Mouse (Mus musculus): ENCODE measurements around the gene Cep295nl. TPM values are rescaled to one million over a fixed set of nuclear protein-coding genes. Genes with fewer than 3 reads are reported as not detected.

The Cep295nl gene
- polyA plus RNA-seq, 1 experiment from 2014 or later, result 0.15 TPM

- WGBS, result 10% methylated on average over 8 of the region's 8 CpGs
- peaks cover 6% of the 10 kb centered on the region for H3K4me1 ChIP-seq (ENCODE audit: control insufficient read depth, insufficient read depth, low read length)
- H3K9ac ChIP-seq (ENCODE audit: low read depth, low read length), result peak overlapping the region; percentile 43
- H3K27me3 ChIP-seq (ENCODE audit: control insufficient read depth, insufficient read depth, low read depth, low read length), result no peaks in the 10 kb centered on the region
- H3K9me3 ChIP-seq (replicated peaks; ENCODE audit: control insufficient read depth, low read length, poor library complexity, severe bottlenecking), result no peaks in the 10 kb centered on the region
- H3K27ac ChIP-seq (ENCODE audit: low read length), result peak overlapping the region; percentile 29; the same call in 1 of the 2 replicates
- H3K36me3 ChIP-seq (ENCODE audit: control insufficient read depth, insufficient read depth, low read length), result no peaks in the 10 kb centered on the region
- H3K4me2 ChIP-seq (ENCODE audit: low read length), result no peak overlapping the region
- peak; percentile 68 for ATAC-seq
- H3K4me3 ChIP-seq (ENCODE audit: low read depth, low read length), result no peak overlapping the region
Observed at GRCm38 (mm10) chr11:118362971-118363518, 20.7 kb upstream of the Cep295nl start.

GRCm38 (mm10) chr11:118362501-118362900 lies 20.2 kb upstream of the Cep295nl start:
- H3K4me1 ChIP-seq (ENCODE audit: control insufficient read depth, insufficient read depth, low read length), result peaks cover 6% of the 10 kb centered on the region
- no peak overlapping the region for H3K4me3 ChIP-seq (ENCODE audit: low read depth, low read length)
- no peak overlapping the region; the same call in 1 of the 2 replicates for H3K9ac ChIP-seq (ENCODE audit: low read depth, low read length)
- no peaks in the 10 kb centered on the region for H3K27me3 ChIP-seq (ENCODE audit: control insufficient read depth, insufficient read depth, low read depth, low read length)
- ATAC-seq, result no peak
- no peak overlapping the region for H3K27ac ChIP-seq (ENCODE audit: low read length)
- H3K36me3 ChIP-seq (ENCODE audit: control insufficient read depth, insufficient read depth, low read length), result no peaks in the 10 kb centered on the region
- 60% methylated on average over 1 of the region's 1 CpGs for WGBS
- H3K9me3 ChIP-seq (replicated peaks; ENCODE audit: control insufficient read depth, low read length, poor library complexity, severe bottlenecking), result no peaks in the 10 kb centered on the region
- H3K4me2 ChIP-seq (ENCODE audit: low read length), result no peak overlapping the region

- no peak overlapping the region for H3K9ac ChIP-seq (ENCODE audit: low read depth, low read length)
- WGBS, result 82% methylated on average over 10 of the region's 10 CpGs
- no peak for ATAC-seq
Observed at GRCm38 (mm10) chr11:118360907-118361341, 18.6 kb upstream of the Cep295nl start.

GRCm38 (mm10) chr11:118360491-118360890 lies 18.2 kb upstream of the Cep295nl start:
- H3K9me3 ChIP-seq (replicated peaks; ENCODE audit: control insufficient read depth, low read length, poor library complexity, severe bottlenecking), result no peaks in the 10 kb centered on the region
- no peak overlapping the region for H3K4me3 ChIP-seq (ENCODE audit: low read depth, low read length)
- WGBS, result 86% methylated on average over 7 of the region's 7 CpGs
- H3K4me2 ChIP-seq (ENCODE audit: low read length), result no peak overlapping the region
- no peaks in the 10 kb centered on the region for H3K27me3 ChIP-seq (ENCODE audit: control insufficient read depth, insufficient read depth, low read depth, low read length)
- H3K27ac ChIP-seq (ENCODE audit: low read length), result no peak overlapping the region
- H3K36me3 ChIP-seq (ENCODE audit: control insufficient read depth, insufficient read depth, low read length), result no peaks in the 10 kb centered on the region
- ATAC-seq, result no peak
- H3K9ac ChIP-seq (ENCODE audit: low read depth, low read length), result no peak overlapping the region
- peaks cover 9% of the 10 kb centered on the region for H3K4me1 ChIP-seq (ENCODE audit: control insufficient read depth, insufficient read depth, low read length)

More at GRCm38 (mm10) chr11:118360907-118361341, 18.6 kb upstream of the Cep295nl start:
- Histone ChIP-seq H3K36me3 (ENCODE audit: control insufficient read depth, insufficient read depth, low read length) (no peaks in the 10 kb centered on the region), H3K4me2 (ENCODE audit: low read length) (no peak overlapping the region), H3K4me3 (ENCODE audit: low read depth, low read length) (no peak overlapping the region), H3K27ac (ENCODE audit: low read length) (no peak overlapping the region), H3K27me3 (ENCODE audit: control insufficient read depth, insufficient read depth, low read depth, low read length) (no peaks in the 10 kb centered on the region), H3K9me3 (replicated peaks; ENCODE audit: control insufficient read depth, low read length, poor library complexity, severe bottlenecking) (no peaks in the 10 kb centered on the region), H3K4me1 (ENCODE audit: control insufficient read depth, insufficient read depth, low read length) (peaks cover 6% of the 10 kb centered on the region)

GRCm38 (mm10) chr11:118355640-118356039 lies 13.3 kb upstream of the Cep295nl start, which contains the start of gene Timp2:
Gene Timp2 (minus strand): TSS chr11:118355740.
- Histone ChIP-seq H3K4me3 (ENCODE audit: low read depth, low read length) (peak within 1 kb of the TSS; percentile 77), H3K9me3 (replicated peaks; ENCODE audit: control insufficient read depth, low read length, poor library complexity, severe bottlenecking) (no peaks in the 10 kb centered on the region), H3K4me2 (ENCODE audit: low read length) (peak within 1 kb of the TSS; percentile 87), H3K27me3 (ENCODE audit: control insufficient read depth, insufficient read depth, low read depth, low read length) (no peaks in the 10 kb centered on the region), H3K36me3 (ENCODE audit: control insufficient read depth, insufficient read depth, low read length) (no peaks in the 10 kb centered on the region), H3K9ac (ENCODE audit: low read depth, low read length) (peak within 1 kb of the TSS; percentile 94), H3K27ac (ENCODE audit: low read length) (peak within 1 kb of the TSS; percentile 90), H3K4me1 (ENCODE audit: control insufficient read depth, insufficient read depth, low read length) (peaks cover 20% of the 10 kb centered on the region)
- ATAC-seq, result 0 out of 2 replicates have a peak, but pooled peaks have one; percentile 1
- 29% methylated on average over 6 of the region's 6 CpGs for whole genome bisulfite sequencing

- peak; percentile 95 for ATAC-seq
- Histone ChIP-seq H3K4me1 (ENCODE audit: control insufficient read depth, insufficient read depth, low read length) (peaks cover 20% of the 10 kb centered on the region), H3K4me2 (ENCODE audit: low read length) (peak overlapping the region; percentile 87), H3K27ac (ENCODE audit: low read length) (peak overlapping the region; percentile 90), H3K9ac (ENCODE audit: low read depth, low read length) (peak overlapping the region; percentile 94), H3K9me3 (replicated peaks; ENCODE audit: control insufficient read depth, low read length, poor library complexity, severe bottlenecking) (no peaks in the 10 kb centered on the region), H3K27me3 (ENCODE audit: control insufficient read depth, insufficient read depth, low read depth, low read length) (no peaks in the 10 kb centered on the region), H3K4me3 (ENCODE audit: low read depth, low read length) (peak overlapping the region; percentile 77), H3K36me3 (ENCODE audit: control insufficient read depth, insufficient read depth, low read length) (no peaks in the 10 kb centered on the region)
- 1% methylated on average over 30 of the region's 43 CpGs for WGBS
Observed at GRCm38 (mm10) chr11:118355205-118355604, 12.9 kb upstream of the Cep295nl start.

GRCm38 (mm10) chr11:118354636-118355191 lies 12.4 kb upstream of the Cep295nl start:
- WGBS, result under 1% methylated on average over 42 of the region's 47 CpGs
- ATAC-seq, result peak; percentile 59
- H3K36me3 ChIP-seq (ENCODE audit: control insufficient read depth, insufficient read depth, low read length), result no peaks in the 10 kb centered on the region
- peak overlapping the region; percentile 90 for H3K27ac ChIP-seq (ENCODE audit: low read length)
- no peaks in the 10 kb centered on the region for H3K9me3 ChIP-seq (replicated peaks; ENCODE audit: control insufficient read depth, low read length, poor library complexity, severe bottlenecking)
- no peaks in the 10 kb centered on the region for H3K27me3 ChIP-seq (ENCODE audit: control insufficient read depth, insufficient read depth, low read depth, low read length)
- peak overlapping the region; percentile 87 for H3K4me2 ChIP-seq (ENCODE audit: low read length)
- peak overlapping the region; percentile 77 for H3K4me3 ChIP-seq (ENCODE audit: low read depth, low read length)
- peaks cover 20% of the 10 kb centered on the region for H3K4me1 ChIP-seq (ENCODE audit: control insufficient read depth, insufficient read depth, low read length)
- peak overlapping the region; percentile 94 for H3K9ac ChIP-seq (ENCODE audit: low read depth, low read length)

- Histone ChIP-seq H3K27me3 (ENCODE audit: control insufficient read depth, insufficient read depth, low read depth, low read length) (no peaks in the 10 kb centered on the region), H3K9ac (ENCODE audit: low read depth, low read length) (no peak overlapping the region), H3K4me3 (ENCODE audit: low read depth, low read length) (no peak overlapping the region), H3K27ac (ENCODE audit: low read length) (no peak overlapping the region), H3K4me1 (ENCODE audit: control insufficient read depth, insufficient read depth, low read length) (peaks cover 18% of the 10 kb centered on the region), H3K36me3 (ENCODE audit: control insufficient read depth, insufficient read depth, low read length) (no peaks in the 10 kb centered on the region), H3K9me3 (replicated peaks; ENCODE audit: control insufficient read depth, low read length, poor library complexity, severe bottlenecking) (no peaks in the 10 kb centered on the region), H3K4me2 (ENCODE audit: low read length) (no peak overlapping the region)
- WGBS, result 90% methylated on average over 5 of the region's 5 CpGs
- ATAC-seq, result no peak
Observed at GRCm38 (mm10) chr11:118349494-118349893, 7.2 kb upstream of the Cep295nl start.

- Histone ChIP-seq H3K9ac (ENCODE audit: low read depth, low read length) (no peak overlapping the region), H3K27me3 (ENCODE audit: control insufficient read depth, insufficient read depth, low read depth, low read length) (no peaks in the 10 kb centered on the region), H3K36me3 (ENCODE audit: control insufficient read depth, insufficient read depth, low read length) (no peaks in the 10 kb centered on the region), H3K9me3 (replicated peaks; ENCODE audit: control insufficient read depth, low read length, poor library complexity, severe bottlenecking) (no peaks in the 10 kb centered on the region), H3K4me2 (ENCODE audit: low read length) (no peak overlapping the region), H3K27ac (ENCODE audit: low read length) (no peak overlapping the region), H3K4me1 (ENCODE audit: control insufficient read depth, insufficient read depth, low read length) (peaks cover 18% of the 10 kb centered on the region), H3K4me3 (ENCODE audit: low read depth, low read length) (no peak overlapping the region)
- WGBS, result 85% methylated on average over 5 of the region's 5 CpGs
- no peak for ATAC-seq
Observed at GRCm38 (mm10) chr11:118348877-118349276, 6.6 kb upstream of the Cep295nl start.

Measured in midbrain, embryonic 16.5 days (tissue).